29 mouse cellular contexts compared by ENCODE assay signal in genomic region chr13:51991339-51991738, GRCm38 (mm10).
"Had no signal": no experiment of that assay in that cellular context is flagged by ENCODE, and none has a peak within 500 bp of the region (broad histone marks: within the 10 kb centered on the region; RNA-seq: fewer than 3 reads in every experiment).

No protein-coding gene starts in this region.

- ATAC-seq: forebrain, embryonic 13.5 days; forebrain, embryonic 14.5 days; forebrain, embryonic 15.5 days; forebrain, embryonic 16.5 days; forebrain, postnatal 0 days had no signal

- H3K4me2 ChIP-seq: embryonic facial prominence, embryonic 12.5 days; embryonic facial prominence, embryonic 13.5 days; embryonic facial prominence, embryonic 15.5 days; forebrain, embryonic 12.5 days; forebrain, embryonic 13.5 days; forebrain, embryonic 15.5 days had no signal

- H3K4me1 ChIP-seq: embryonic facial prominence, embryonic 12.5 days; embryonic facial prominence, embryonic 13.5 days; embryonic facial prominence, embryonic 15.5 days; forebrain, embryonic 10.5 days; forebrain, embryonic 12.5 days; forebrain, embryonic 13.5 days; forebrain, embryonic 15.5 days had no signal

- H3K27ac ChIP-seq: embryonic facial prominence, embryonic 10.5 days; embryonic facial prominence, embryonic 12.5 days; embryonic facial prominence, embryonic 13.5 days; embryonic facial prominence, embryonic 15.5 days; forebrain, embryonic 10.5 days; forebrain, embryonic 12.5 days; forebrain, embryonic 13.5 days; forebrain, embryonic 15.5 days; gastrocnemius, adult 2 months; heart, adult 2 months had no signal

- H3K9me3 ChIP-seq: embryonic facial prominence, embryonic 10.5 days; embryonic facial prominence, embryonic 12.5 days; embryonic facial prominence, embryonic 13.5 days; embryonic facial prominence, embryonic 15.5 days; forebrain, embryonic 10.5 days; forebrain, embryonic 12.5 days; forebrain, embryonic 13.5 days; forebrain, embryonic 15.5 days had no signal

- H3K27me3 ChIP-seq: embryonic facial prominence, embryonic 12.5 days; embryonic facial prominence, embryonic 13.5 days; embryonic facial prominence, embryonic 15.5 days; forebrain, embryonic 13.5 days; forebrain, embryonic 15.5 days had no signal

- H3K9ac ChIP-seq: embryonic facial prominence, embryonic 12.5 days; embryonic facial prominence, embryonic 13.5 days; embryonic facial prominence, embryonic 15.5 days; forebrain, embryonic 12.5 days; forebrain, embryonic 13.5 days; forebrain, embryonic 15.5 days; forebrain, postnatal 0 days had no signal

- H3K4me3 ChIP-seq: embryonic facial prominence, embryonic 10.5 days; embryonic facial prominence, embryonic 12.5 days; embryonic facial prominence, embryonic 13.5 days; embryonic facial prominence, embryonic 15.5 days; erythroblast, embryonic 14.5 days; forebrain, embryonic 10.5 days; forebrain, embryonic 12.5 days; forebrain, embryonic 13.5 days; forebrain, embryonic 15.5 days; gastrocnemius, adult 2 months; heart, adult 2 months had no signal

- H3K36me3 ChIP-seq: embryonic facial prominence, embryonic 10.5 days; embryonic facial prominence, embryonic 12.5 days; embryonic facial prominence, embryonic 13.5 days; embryonic facial prominence, embryonic 15.5 days; forebrain, embryonic 10.5 days; forebrain, embryonic 12.5 days; forebrain, embryonic 15.5 days had no signal

- DNase-seq: cerebellum, adult 2 months; cerebellum, adult 8-10 months; cerebellum, adult 9-10 months; cerebellum, adult 9-11 months; cerebellum, postnatal 10 days; cerebellum, postnatal 14 days; cerebellum, postnatal 25 days; cerebellum, postnatal 36 days; embryo, embryonic 11 days; forebrain, postnatal 0 days; gastrocnemius, adult 2 months; gastrocnemius, postnatal 10 days; gastrocnemius, postnatal 14 days; gastrocnemius, postnatal 25 days; gastrocnemius, postnatal 36 days; heart, adult 11 months; heart, adult 18-20 months; heart, adult 2 months had no signal
